Mouse (Mus musculus): ENCODE measurements at regions not wholly inside any gene's neighbourhood (a gene's known extent, or its start where the extent isn't known, plus 50 kb on each side); places are given as distances from the start of the nearest gene placed in this dataset.

DNA sequence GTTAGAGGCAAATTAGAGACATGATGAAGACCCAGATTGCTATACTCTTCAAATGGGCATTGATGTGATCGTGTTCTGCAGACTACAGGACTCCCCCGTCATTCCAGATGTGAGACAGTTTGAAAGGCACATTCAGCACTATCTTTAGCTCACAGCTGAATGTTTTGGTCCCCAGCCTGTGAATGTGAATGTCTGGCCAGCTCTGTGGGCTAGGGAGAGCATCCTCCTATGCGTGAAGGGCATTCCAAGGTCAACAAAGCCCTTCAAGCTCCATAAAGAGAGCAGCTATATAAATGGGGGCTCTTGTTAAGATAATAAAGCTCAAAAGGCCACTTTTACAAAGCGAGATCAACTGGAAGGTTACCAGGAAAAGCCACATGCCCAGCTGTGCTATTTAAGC lies 266.1 kb downstream of the Gpat3 start:
- WGBS, result 46% methylated on average over 4 of the region's 4 CpGs
- Histone ChIP-seq H3K27me3 (replicated peaks; ENCODE audit: insufficient read depth, low read length) (no peaks in the 10 kb centered on the region), H3K9ac (replicated peaks; ENCODE audit: low read depth) (no peak overlapping the region), H3K4me1 (ENCODE audit: insufficient read depth, low read depth, low read length) (no peaks in the 10 kb centered on the region), H3K9me3 (ENCODE audit: low read length) (no peaks in the 10 kb centered on the region), H3K4me2 (replicated peaks; ENCODE audit: low read depth, low read length) (no peak overlapping the region), H3K36me3 (ENCODE audit: insufficient read depth, low read length) (no peaks in the 10 kb centered on the region), H3K4me3 (ENCODE audit: low read depth, low read length) (no peak overlapping the region), H3K27ac (ENCODE audit: low read length) (no peak overlapping the region)
- DNase-seq (ENCODE audit: low spot score) (no peak), ATAC-seq (no peak)
- TF ChIP-seq CTCF (IDR thresholded peaks at IDR 0.05) (no peak), EP300 (IDR thresholded peaks at IDR 0.05) (no peak)

DNA sequence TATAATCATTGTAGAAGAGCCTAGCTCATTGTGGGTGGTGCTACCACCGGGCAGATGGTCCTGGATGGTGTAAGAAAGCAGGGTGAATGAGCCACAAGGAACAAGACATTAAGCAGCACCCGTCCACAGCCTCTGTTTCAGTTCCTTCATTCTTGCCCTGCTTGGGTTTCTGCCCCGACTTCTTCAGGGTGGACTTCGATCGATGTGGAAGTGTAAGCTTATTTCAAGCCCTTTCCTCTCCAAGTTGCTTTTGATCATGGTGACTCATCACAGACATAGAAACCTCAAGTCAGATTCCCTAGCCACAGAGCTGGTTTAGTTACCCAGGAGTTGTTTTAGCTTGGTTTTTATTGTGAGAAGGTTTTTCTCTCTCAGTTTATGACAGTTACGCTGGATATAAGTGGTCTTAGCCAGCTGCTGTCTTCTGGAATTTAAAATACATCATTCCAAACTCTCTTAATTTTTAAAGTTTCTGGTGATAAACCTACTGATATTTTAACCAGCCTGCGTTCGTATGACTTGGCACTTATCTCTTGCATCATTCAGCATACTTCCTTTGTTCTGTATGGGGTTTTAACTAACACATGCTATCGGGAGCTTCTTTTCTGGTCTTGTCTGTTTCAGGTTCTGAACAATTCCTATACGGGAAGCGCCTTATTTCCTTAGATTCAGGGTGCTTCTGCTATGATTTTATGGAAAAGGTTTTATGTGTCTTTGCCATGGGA lies 255.6 kb downstream of the Gpat3 start:
- Histone ChIP-seq H3K27ac (ENCODE audit: low read length) (no peak overlapping the region), H3K4me3 (ENCODE audit: low read depth, low read length) (no peak overlapping the region), H3K27me3 (replicated peaks; ENCODE audit: insufficient read depth, low read length) (no peaks in the 10 kb centered on the region), H3K9ac (replicated peaks; ENCODE audit: low read depth) (no peak overlapping the region), H3K4me1 (ENCODE audit: insufficient read depth, low read depth, low read length) (no peaks in the 10 kb centered on the region), H3K4me2 (replicated peaks; ENCODE audit: low read depth, low read length) (no peak overlapping the region), H3K36me3 (ENCODE audit: insufficient read depth, low read length) (no peaks in the 10 kb centered on the region), H3K9me3 (ENCODE audit: low read length) (no peaks in the 10 kb centered on the region)
- DNase-seq (ENCODE audit: low spot score) (no peak), ATAC-seq (no peak)
- TF ChIP-seq EP300 (IDR thresholded peaks at IDR 0.05) (no peak), CTCF (IDR thresholded peaks at IDR 0.05) (no peak)
- 71% methylated on average over 11 of the region's 11 CpGs for WGBS

DNA sequence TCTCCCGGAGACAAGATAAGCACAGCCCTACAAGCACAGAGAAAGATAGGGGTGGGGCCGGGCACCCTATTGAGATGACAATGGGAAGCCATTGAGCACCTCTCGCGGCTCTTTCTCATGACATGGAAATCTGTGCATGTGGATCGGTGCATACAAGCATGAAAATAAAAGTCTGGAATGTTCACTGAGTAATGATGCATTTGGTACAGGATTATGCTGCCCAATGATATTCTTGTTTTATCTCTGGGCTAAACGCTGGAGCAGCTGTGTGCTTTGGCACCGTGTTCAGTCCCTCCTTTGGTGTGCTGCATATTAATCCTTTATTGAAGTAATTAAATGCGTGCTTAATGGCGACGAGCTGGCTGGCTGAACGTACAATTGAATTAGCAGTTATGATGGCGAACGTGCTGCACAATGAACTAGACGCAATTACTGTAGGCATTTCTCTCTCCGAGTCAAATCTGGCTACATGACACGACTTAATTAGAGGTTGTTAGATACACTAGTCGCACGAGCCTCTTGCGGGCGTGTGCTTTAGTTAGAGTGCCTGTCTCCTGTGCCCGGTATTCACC lies 245.6 kb downstream of the Gpat3 start:
- WGBS, result 74% methylated on average over 21 of the region's 21 CpGs
- Histone ChIP-seq H3K27ac (ENCODE audit: low read length) (no peak overlapping the region), H3K4me2 (replicated peaks; ENCODE audit: low read depth, low read length) (no peak overlapping the region), H3K4me1 (ENCODE audit: insufficient read depth, low read depth, low read length) (no peaks in the 10 kb centered on the region), H3K9me3 (ENCODE audit: low read length) (no peaks in the 10 kb centered on the region), H3K9ac (replicated peaks; ENCODE audit: low read depth) (no peak overlapping the region), H3K4me3 (ENCODE audit: low read depth, low read length) (no peak overlapping the region), H3K27me3 (replicated peaks; ENCODE audit: insufficient read depth, low read length) (no peaks in the 10 kb centered on the region), H3K36me3 (ENCODE audit: insufficient read depth, low read length) (no peaks in the 10 kb centered on the region)
- no peak for DNase-seq (ENCODE audit: low spot score)
- no peak for TF ChIP-seq EP300 (IDR thresholded peaks at IDR 0.05)
- no peak for TF ChIP-seq CTCF (IDR thresholded peaks at IDR 0.05)
- ATAC-seq, result no peak

DNA sequence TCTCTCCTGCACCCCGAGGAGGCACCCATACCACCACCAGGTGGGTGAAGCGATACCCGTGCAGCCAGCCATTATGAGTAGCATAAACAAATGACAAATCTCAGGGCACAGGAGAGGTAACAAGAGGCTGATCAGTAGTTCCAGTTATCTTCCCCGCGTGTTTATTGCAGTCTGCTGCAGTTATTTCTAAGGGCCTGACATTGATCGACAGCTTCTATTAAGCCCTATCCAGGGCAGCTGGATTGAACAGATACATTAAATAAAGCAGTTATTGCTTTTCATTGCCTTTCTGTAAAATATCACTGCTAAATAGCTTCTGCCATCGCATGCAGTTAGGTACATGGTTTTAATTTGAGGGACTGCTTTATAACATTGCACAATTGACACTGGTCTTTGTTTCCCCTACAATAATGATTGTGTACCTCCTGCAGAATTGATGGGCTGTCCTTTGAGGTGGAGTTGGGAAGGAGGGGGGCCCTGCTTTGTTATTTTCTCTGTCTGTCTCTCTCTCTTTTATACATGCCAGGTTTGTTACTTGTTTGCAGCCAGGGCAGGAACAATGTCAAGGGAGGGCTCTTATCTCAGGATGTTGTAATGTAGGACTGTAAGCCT lies 245.0 kb downstream of the Gpat3 start:
- TF ChIP-seq EP300 (IDR thresholded peaks at IDR 0.05), result no peak
- no peak for TF ChIP-seq CTCF (IDR thresholded peaks at IDR 0.05)
- H3K9me3 ChIP-seq (ENCODE audit: low read length), result no peaks in the 10 kb centered on the region
- ATAC-seq, result no peak
- H3K27ac ChIP-seq (ENCODE audit: low read length), result no peak overlapping the region
- no peaks in the 10 kb centered on the region for H3K36me3 ChIP-seq (ENCODE audit: insufficient read depth, low read length)
- WGBS, result 72% methylated on average over 7 of the region's 7 CpGs
- no peak overlapping the region for H3K4me3 ChIP-seq (ENCODE audit: low read depth, low read length)
- no peak for DNase-seq (ENCODE audit: low spot score)
- no peaks in the 10 kb centered on the region for H3K4me1 ChIP-seq (ENCODE audit: insufficient read depth, low read depth, low read length)
- no peaks in the 10 kb centered on the region for H3K27me3 ChIP-seq (replicated peaks; ENCODE audit: insufficient read depth, low read length)
- no peak overlapping the region for H3K4me2 ChIP-seq (replicated peaks; ENCODE audit: low read depth, low read length)
- no peak overlapping the region for H3K9ac ChIP-seq (replicated peaks; ENCODE audit: low read depth)

DNA sequence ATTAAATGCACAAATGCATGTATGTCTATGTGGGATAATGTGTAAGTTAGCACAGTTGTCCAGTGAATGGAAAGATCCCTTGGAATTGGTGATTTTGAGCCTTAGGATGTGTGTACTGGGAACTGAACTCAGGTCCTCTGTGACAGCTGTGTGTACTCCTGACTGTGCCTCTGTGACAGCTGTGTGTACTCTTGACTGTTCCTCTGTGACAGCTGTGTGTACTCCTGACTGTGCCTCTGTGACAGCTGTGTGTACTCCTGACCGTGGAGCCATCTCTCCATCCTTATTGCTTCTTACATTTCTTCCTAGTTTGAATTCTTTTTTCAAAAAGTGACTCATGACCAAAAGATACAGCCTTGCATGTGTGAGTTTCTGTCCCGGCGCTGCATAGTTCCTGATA lies 239.7 kb downstream of the Gpat3 start:
- ATAC-seq, result no peak

DNA sequence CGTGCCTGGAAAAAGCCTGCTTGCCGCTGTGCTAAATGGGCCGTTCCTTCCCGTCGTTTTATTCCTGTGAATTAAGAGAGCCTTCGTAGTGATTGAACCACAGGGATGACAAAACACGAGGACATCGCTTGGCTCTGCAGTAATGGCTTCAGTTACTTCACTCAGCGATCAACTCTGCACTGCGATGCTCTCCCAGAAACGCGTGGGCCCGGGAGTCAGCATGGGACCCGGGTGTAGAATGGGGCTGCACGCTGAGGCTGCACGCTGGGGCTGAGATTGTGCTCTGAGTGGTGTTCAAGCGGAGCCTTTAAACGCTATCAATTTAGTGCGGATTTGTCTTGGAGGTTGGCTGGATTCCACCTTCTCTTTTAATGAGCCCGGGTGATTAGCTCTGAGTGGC lies 237.1 kb downstream of the Gpat3 start:
- H3K27me3 ChIP-seq (replicated peaks; ENCODE audit: insufficient read depth, low read length), result no peaks in the 10 kb centered on the region
- 85% methylated on average over 20 of the region's 20 CpGs for WGBS
- TF ChIP-seq CTCF (IDR thresholded peaks at IDR 0.05) (no peak), EP300 (IDR thresholded peaks at IDR 0.05) (no peak)

More for the DNA sequence above, 239.7 kb downstream of the Gpat3 start:
- Histone ChIP-seq H3K36me3 (ENCODE audit: insufficient read depth, low read length) (no peaks in the 10 kb centered on the region), H3K27me3 (replicated peaks; ENCODE audit: insufficient read depth, low read length) (no peaks in the 10 kb centered on the region), H3K4me2 (replicated peaks; ENCODE audit: low read depth, low read length) (no peak overlapping the region), H3K9ac (replicated peaks; ENCODE audit: low read depth) (no peak overlapping the region), H3K4me3 (ENCODE audit: low read depth, low read length) (no peak overlapping the region), H3K4me1 (ENCODE audit: insufficient read depth, low read depth, low read length) (no peaks in the 10 kb centered on the region), H3K27ac (ENCODE audit: low read length) (no peak overlapping the region), H3K9me3 (ENCODE audit: low read length) (no peaks in the 10 kb centered on the region)
- 59% methylated on average over 3 of the region's 3 CpGs for WGBS
- no peak for DNase-seq (ENCODE audit: low spot score)
- TF ChIP-seq CTCF (IDR thresholded peaks at IDR 0.05), result no peak

More for the DNA sequence above, 237.1 kb downstream of the Gpat3 start:
- DNase-seq (ENCODE audit: low spot score) (no peak), ATAC-seq (no peak)
- Histone ChIP-seq H3K9me3 (ENCODE audit: low read length) (no peaks in the 10 kb centered on the region), H3K4me2 (replicated peaks; ENCODE audit: low read depth, low read length) (no peak overlapping the region), H3K27ac (ENCODE audit: low read length) (no peak overlapping the region), H3K36me3 (ENCODE audit: insufficient read depth, low read length) (no peaks in the 10 kb centered on the region), H3K4me1 (ENCODE audit: insufficient read depth, low read depth, low read length) (no peaks in the 10 kb centered on the region), H3K4me3 (ENCODE audit: low read depth, low read length) (no peak overlapping the region), H3K9ac (replicated peaks; ENCODE audit: low read depth) (no peak overlapping the region)

Data from lung, postnatal 0 days (tissue).